Mouse (Mus musculus): Measurements from ENCODE around the gene Hoxc6. TPM values are rescaled to one million over a fixed set of nuclear protein-coding genes. Genes with fewer than 3 reads are reported as not detected.

The Hoxc6 gene
- polyA plus RNA-seq, 1 experiment from 2014 or later, result 0.17 TPM

- no peak for DNase-seq (ENCODE audit: low spot score)
- Histone ChIP-seq H3K9me3 (replicated peaks; ENCODE audit: control insufficient read depth, low read length) (no peaks in the 10 kb centered on the region), H3K4me2 (ENCODE audit: low read depth, low read length) (no peak overlapping the region), H3K4me3 (ENCODE audit: low read depth, low read length) (no peak overlapping the region), H3K27ac (replicated peaks; ENCODE audit: low read depth, low read length) (no peak overlapping the region), H3K27me3 (ENCODE audit: control insufficient read depth, insufficient read depth, low read length) (peaks cover 96% of the 10 kb centered on the region), H3K36me3 (replicated peaks; ENCODE audit: control insufficient read depth, insufficient read depth, low read depth, low read length) (no peaks in the 10 kb centered on the region), H3K4me1 (ENCODE audit: control insufficient read depth, insufficient read depth, low read length) (peaks cover 6% of the 10 kb centered on the region), H3K9ac (replicated peaks; ENCODE audit: low read length) (no peak overlapping the region)
- WGBS, result 2% methylated on average over 11 of the region's 11 CpGs
- no peak for ATAC-seq (replicated peaks; ENCODE audit: insufficient number of reproducible peaks, low FRiP score, low TSS enrichment, low read depth)
These were observed 17.7 kb upstream of the Hoxc6 start for GRCm38 (mm10) chr15:102980352-102980751.

GRCm38 (mm10) chr15:102980912-102981311 is 17.1 kb upstream of the Hoxc6 start:
- WGBS, result 0% methylated on average over 14 of the region's 14 CpGs
- no peak overlapping the region for H3K9ac ChIP-seq (replicated peaks; ENCODE audit: low read length)
- H3K4me1 ChIP-seq (ENCODE audit: control insufficient read depth, insufficient read depth, low read length), result peaks cover 6% of the 10 kb centered on the region
- no peaks in the 10 kb centered on the region for H3K9me3 ChIP-seq (replicated peaks; ENCODE audit: control insufficient read depth, low read length)
- no peak overlapping the region for H3K4me3 ChIP-seq (ENCODE audit: low read depth, low read length)
- ATAC-seq (replicated peaks; ENCODE audit: insufficient number of reproducible peaks, low FRiP score, low TSS enrichment, low read depth) (no peak), DNase-seq (ENCODE audit: low spot score) (no peak)
- peaks cover 96% of the 10 kb centered on the region for H3K27me3 ChIP-seq (ENCODE audit: control insufficient read depth, insufficient read depth, low read length)
- no peak overlapping the region for H3K27ac ChIP-seq (replicated peaks; ENCODE audit: low read depth, low read length)
- no peaks in the 10 kb centered on the region for H3K36me3 ChIP-seq (replicated peaks; ENCODE audit: control insufficient read depth, insufficient read depth, low read depth, low read length)
- H3K4me2 ChIP-seq (ENCODE audit: low read depth, low read length), result no peak overlapping the region

GRCm38 (mm10) chr15:102981379-102982288 is 16.4 kb upstream of the Hoxc6 start:
- DNase-seq (ENCODE audit: low spot score), result peak; percentile 76
- Histone ChIP-seq H3K36me3 (replicated peaks; ENCODE audit: control insufficient read depth, insufficient read depth, low read depth, low read length) (no peaks in the 10 kb centered on the region), H3K4me3 (ENCODE audit: low read depth, low read length) (peak overlapping the region; percentile 16; the same call in 1 of the 2 replicates), H3K27ac (replicated peaks; ENCODE audit: low read depth, low read length) (no peak overlapping the region), H3K9me3 (replicated peaks; ENCODE audit: control insufficient read depth, low read length) (no peaks in the 10 kb centered on the region), H3K27me3 (ENCODE audit: control insufficient read depth, insufficient read depth, low read length) (peaks cover 96% of the 10 kb centered on the region), H3K9ac (replicated peaks; ENCODE audit: low read length) (no peak overlapping the region), H3K4me1 (ENCODE audit: control insufficient read depth, insufficient read depth, low read length) (peaks cover 6% of the 10 kb centered on the region), H3K4me2 (ENCODE audit: low read depth, low read length) (peak overlapping the region; percentile 17)
- no peak for ATAC-seq (replicated peaks; ENCODE audit: insufficient number of reproducible peaks, low FRiP score, low TSS enrichment, low read depth)
- under 1% methylated on average over 88 of the region's 88 CpGs for WGBS

- no peak overlapping the region for H3K9ac ChIP-seq (replicated peaks; ENCODE audit: low read length)
These were observed 14.3 kb upstream of the Hoxc6 start for GRCm38 (mm10) chr15:102983716-102984115.

GRCm38 (mm10) chr15:102984521-102984920 is 13.5 kb upstream of the Hoxc6 start:
- ATAC-seq (replicated peaks; ENCODE audit: insufficient number of reproducible peaks, low FRiP score, low TSS enrichment, low read depth) (no peak), DNase-seq (ENCODE audit: low spot score) (no peak)
- Histone ChIP-seq H3K27me3 (ENCODE audit: control insufficient read depth, insufficient read depth, low read length) (peaks cover 96% of the 10 kb centered on the region), H3K9me3 (replicated peaks; ENCODE audit: control insufficient read depth, low read length) (no peaks in the 10 kb centered on the region), H3K4me1 (ENCODE audit: control insufficient read depth, insufficient read depth, low read length) (peaks cover 6% of the 10 kb centered on the region), H3K4me3 (ENCODE audit: low read depth, low read length) (no peak overlapping the region), H3K36me3 (replicated peaks; ENCODE audit: control insufficient read depth, insufficient read depth, low read depth, low read length) (no peaks in the 10 kb centered on the region), H3K9ac (replicated peaks; ENCODE audit: low read length) (no peak overlapping the region), H3K4me2 (ENCODE audit: low read depth, low read length) (no peak overlapping the region), H3K27ac (replicated peaks; ENCODE audit: low read depth, low read length) (no peak overlapping the region)
- WGBS, result under 1% methylated on average over 10 of the region's 10 CpGs

More at GRCm38 (mm10) chr15:102983716-102984115, 14.3 kb upstream of the Hoxc6 start:
- Histone ChIP-seq H3K4me3 (ENCODE audit: low read depth, low read length) (no peak overlapping the region), H3K4me2 (ENCODE audit: low read depth, low read length) (no peak overlapping the region), H3K27me3 (ENCODE audit: control insufficient read depth, insufficient read depth, low read length) (peaks cover 96% of the 10 kb centered on the region), H3K27ac (replicated peaks; ENCODE audit: low read depth, low read length) (no peak overlapping the region), H3K36me3 (replicated peaks; ENCODE audit: control insufficient read depth, insufficient read depth, low read depth, low read length) (no peaks in the 10 kb centered on the region), H3K4me1 (ENCODE audit: control insufficient read depth, insufficient read depth, low read length) (peaks cover 6% of the 10 kb centered on the region), H3K9me3 (replicated peaks; ENCODE audit: control insufficient read depth, low read length) (no peaks in the 10 kb centered on the region)
- ATAC-seq (replicated peaks; ENCODE audit: insufficient number of reproducible peaks, low FRiP score, low TSS enrichment, low read depth) (no peak), DNase-seq (ENCODE audit: low spot score) (no peak)
- 2% methylated on average over 12 of the region's 12 CpGs for WGBS

- H3K27ac ChIP-seq (replicated peaks; ENCODE audit: low read depth, low read length), result no peak overlapping the region
- H3K9me3 ChIP-seq (replicated peaks; ENCODE audit: control insufficient read depth, low read length), result no peaks in the 10 kb centered on the region
- ATAC-seq (replicated peaks; ENCODE audit: insufficient number of reproducible peaks, low FRiP score, low TSS enrichment, low read depth) (no peak), DNase-seq (ENCODE audit: low spot score) (no peak)
- 4% methylated on average over 3 of the region's 3 CpGs for WGBS
- H3K36me3 ChIP-seq (replicated peaks; ENCODE audit: control insufficient read depth, insufficient read depth, low read depth, low read length), result no peaks in the 10 kb centered on the region
- no peak overlapping the region for H3K9ac ChIP-seq (replicated peaks; ENCODE audit: low read length)
- H3K4me2 ChIP-seq (ENCODE audit: low read depth, low read length), result no peak overlapping the region
- H3K4me3 ChIP-seq (ENCODE audit: low read depth, low read length), result no peak overlapping the region
- peaks cover 6% of the 10 kb centered on the region for H3K4me1 ChIP-seq (ENCODE audit: control insufficient read depth, insufficient read depth, low read length)
- peaks cover 96% of the 10 kb centered on the region for H3K27me3 ChIP-seq (ENCODE audit: control insufficient read depth, insufficient read depth, low read length)
These were observed 13.1 kb upstream of the Hoxc6 start for GRCm38 (mm10) chr15:102984925-102985324.

GRCm38 (mm10) chr15:102987124-102987833 is 10.8 kb upstream of the Hoxc6 start:
- 3% methylated on average over 21 of the region's 21 CpGs for WGBS
- peak; percentile 96 for DNase-seq (ENCODE audit: low spot score)
- Histone ChIP-seq H3K9ac (replicated peaks; ENCODE audit: low read length) (no peak overlapping the region), H3K4me3 (ENCODE audit: low read depth, low read length) (no peak overlapping the region), H3K4me1 (ENCODE audit: control insufficient read depth, insufficient read depth, low read length) (no peaks in the 10 kb centered on the region), H3K27ac (replicated peaks; ENCODE audit: low read depth, low read length) (no peak overlapping the region), H3K27me3 (ENCODE audit: control insufficient read depth, insufficient read depth, low read length) (peaks cover 95% of the 10 kb centered on the region), H3K36me3 (replicated peaks; ENCODE audit: control insufficient read depth, insufficient read depth, low read depth, low read length) (no peaks in the 10 kb centered on the region), H3K4me2 (ENCODE audit: low read depth, low read length) (no peak overlapping the region), H3K9me3 (replicated peaks; ENCODE audit: control insufficient read depth, low read length) (no peaks in the 10 kb centered on the region)
- ATAC-seq (replicated peaks; ENCODE audit: insufficient number of reproducible peaks, low FRiP score, low TSS enrichment, low read depth), result no peak; the same call in 1 of the 2 replicates

- no peak for ATAC-seq (replicated peaks; ENCODE audit: insufficient number of reproducible peaks, low FRiP score, low TSS enrichment, low read depth)
- Histone ChIP-seq H3K36me3 (replicated peaks; ENCODE audit: control insufficient read depth, insufficient read depth, low read depth, low read length) (no peaks in the 10 kb centered on the region), H3K4me2 (ENCODE audit: low read depth, low read length) (no peak overlapping the region), H3K9ac (replicated peaks; ENCODE audit: low read length) (no peak overlapping the region), H3K27me3 (ENCODE audit: control insufficient read depth, insufficient read depth, low read length) (peaks cover 96% of the 10 kb centered on the region), H3K4me3 (ENCODE audit: low read depth, low read length) (no peak overlapping the region), H3K9me3 (replicated peaks; ENCODE audit: control insufficient read depth, low read length) (no peaks in the 10 kb centered on the region), H3K4me1 (ENCODE audit: control insufficient read depth, insufficient read depth, low read length) (no peaks in the 10 kb centered on the region), H3K27ac (replicated peaks; ENCODE audit: low read depth, low read length) (no peak overlapping the region)
- 11% methylated on average over 5 of the region's 5 CpGs for WGBS
- DNase-seq (ENCODE audit: low spot score), result no peak
These were observed 10.0 kb upstream of the Hoxc6 start for GRCm38 (mm10) chr15:102988078-102988477.
